Mouse (Mus musculus): ENCODE measurements at regions not wholly inside any gene's neighbourhood (a gene's known extent, or its start where the extent isn't known, plus 50 kb on each side); places are given as distances from the start of the nearest gene placed in this dataset.

DNA sequence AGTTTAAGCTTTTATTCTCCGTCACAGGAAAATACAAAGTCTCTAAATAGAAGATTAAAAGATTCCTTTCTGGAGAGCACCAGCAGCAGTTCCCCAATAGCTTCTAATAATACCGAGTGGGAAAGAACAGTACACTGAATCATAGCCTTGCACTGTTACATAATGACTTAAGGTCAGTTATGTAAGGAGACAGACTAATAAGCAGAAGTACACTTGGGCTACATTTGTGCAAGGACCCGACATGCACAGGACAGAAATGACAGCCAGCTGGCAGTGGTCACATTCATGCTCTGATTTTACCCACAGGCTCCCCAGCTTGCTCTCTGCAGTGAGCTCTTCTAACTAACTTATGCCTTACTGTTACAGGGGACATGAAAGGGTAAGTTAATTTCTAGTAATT, 212.4 kb upstream of the Htr2a start:
- Histone ChIP-seq H3K9ac (replicated peaks; ENCODE audit: low read length) (no peak overlapping the region), H3K4me3 (replicated peaks; ENCODE audit: low read depth, low read length) (no peak overlapping the region), H3K36me3 (ENCODE audit: control insufficient read depth, insufficient read depth, low read length) (no peaks in the 10 kb centered on the region), H3K4me1 (ENCODE audit: control insufficient read depth, insufficient read depth, low read length) (no peaks in the 10 kb centered on the region), H3K27ac (replicated peaks; ENCODE audit: low read depth, low read length) (no peak overlapping the region), H3K9me3 (ENCODE audit: control insufficient read depth, low read length) (no peaks in the 10 kb centered on the region), H3K4me2 (ENCODE audit: low read length) (no peak overlapping the region), H3K27me3 (ENCODE audit: control insufficient read depth, insufficient read depth, low read length) (no peaks in the 10 kb centered on the region)
- ATAC-seq (ENCODE audit: low FRiP score, low TSS enrichment): no peak
- no peak for DNase-seq
- 74% methylated on average over 3 of the region's 3 CpGs for WGBS

DNA sequence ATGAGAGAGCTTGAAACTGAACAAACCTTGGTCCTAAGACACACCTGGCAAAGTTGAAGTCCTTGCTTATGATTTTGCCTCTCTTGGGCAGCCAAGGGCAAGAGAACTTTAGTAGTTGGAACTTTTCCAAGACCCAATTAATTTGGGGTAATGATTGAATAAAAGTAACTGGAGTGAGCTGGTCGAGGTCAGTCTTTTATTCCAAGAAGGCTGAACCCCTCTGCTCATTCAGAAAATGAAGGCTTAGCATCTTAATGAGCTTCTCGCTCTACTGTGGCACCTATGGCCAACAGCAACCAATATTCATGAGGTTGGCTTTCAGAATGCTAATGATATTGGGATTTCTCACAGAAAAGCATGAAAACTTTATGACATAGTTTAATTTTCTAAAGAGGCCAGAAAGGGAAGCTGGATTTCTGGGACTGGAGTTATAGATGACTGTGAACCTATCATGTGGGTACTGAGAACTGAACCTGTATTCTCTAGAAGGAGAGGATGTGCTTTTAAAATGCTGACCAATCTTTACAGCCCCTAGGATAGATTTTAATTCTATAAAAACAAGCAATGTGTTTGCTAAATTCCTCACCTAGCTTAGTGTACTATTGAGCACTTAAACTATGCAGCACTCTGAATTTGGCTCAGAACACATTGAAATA, 176.5 kb upstream of the Htr2a start:
- Histone ChIP-seq H3K9ac (replicated peaks; ENCODE audit: low read length) (no peak overlapping the region), H3K27ac (replicated peaks; ENCODE audit: low read depth, low read length) (no peak overlapping the region), H3K4me1 (ENCODE audit: control insufficient read depth, insufficient read depth, low read length) (no peaks in the 10 kb centered on the region), H3K36me3 (ENCODE audit: control insufficient read depth, insufficient read depth, low read length) (no peaks in the 10 kb centered on the region), H3K4me3 (replicated peaks; ENCODE audit: low read depth, low read length) (no peak overlapping the region), H3K27me3 (ENCODE audit: control insufficient read depth, insufficient read depth, low read length) (no peaks in the 10 kb centered on the region), H3K4me2 (ENCODE audit: low read length) (no peak overlapping the region), H3K9me3 (ENCODE audit: control insufficient read depth, low read length) (no peaks in the 10 kb centered on the region)
- DNase-seq (peak; percentile 6), ATAC-seq (ENCODE audit: low FRiP score, low TSS enrichment) (no peak)
- 26% methylated on average over 2 of the region's 2 CpGs for WGBS

DNA sequence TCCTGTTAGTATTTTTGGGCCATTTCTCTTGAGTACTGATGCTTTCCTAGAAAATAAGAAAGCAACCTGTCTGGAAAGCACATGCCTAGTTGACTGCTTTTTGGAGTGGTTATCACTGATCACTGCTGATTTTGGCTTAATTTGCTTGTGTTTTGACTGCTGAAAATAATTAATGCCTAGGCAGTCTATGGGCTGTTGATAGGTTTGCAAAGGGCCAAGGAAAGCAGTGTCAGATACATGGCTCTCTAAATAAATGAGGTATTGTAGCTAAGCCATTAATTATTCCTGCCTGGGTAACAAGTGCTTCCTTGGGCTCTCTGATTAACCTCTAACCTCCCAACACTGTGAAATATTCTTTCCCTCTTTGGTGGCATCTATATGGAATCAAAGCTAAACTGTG, 145.1 kb upstream of the Htr2a start:
- ATAC-seq (ENCODE audit: low FRiP score, low TSS enrichment): no peak
- Histone ChIP-seq H3K36me3 (ENCODE audit: control insufficient read depth, insufficient read depth, low read length) (no peaks in the 10 kb centered on the region), H3K4me3 (replicated peaks; ENCODE audit: low read depth, low read length) (no peak overlapping the region), H3K9me3 (ENCODE audit: control insufficient read depth, low read length) (no peaks in the 10 kb centered on the region), H3K4me1 (ENCODE audit: control insufficient read depth, insufficient read depth, low read length) (no peaks in the 10 kb centered on the region), H3K9ac (replicated peaks; ENCODE audit: low read length) (no peak overlapping the region), H3K27ac (replicated peaks; ENCODE audit: low read depth, low read length) (no peak overlapping the region), H3K4me2 (ENCODE audit: low read length) (no peak overlapping the region), H3K27me3 (ENCODE audit: control insufficient read depth, insufficient read depth, low read length) (no peaks in the 10 kb centered on the region)
- DNase-seq: no peak

DNA sequence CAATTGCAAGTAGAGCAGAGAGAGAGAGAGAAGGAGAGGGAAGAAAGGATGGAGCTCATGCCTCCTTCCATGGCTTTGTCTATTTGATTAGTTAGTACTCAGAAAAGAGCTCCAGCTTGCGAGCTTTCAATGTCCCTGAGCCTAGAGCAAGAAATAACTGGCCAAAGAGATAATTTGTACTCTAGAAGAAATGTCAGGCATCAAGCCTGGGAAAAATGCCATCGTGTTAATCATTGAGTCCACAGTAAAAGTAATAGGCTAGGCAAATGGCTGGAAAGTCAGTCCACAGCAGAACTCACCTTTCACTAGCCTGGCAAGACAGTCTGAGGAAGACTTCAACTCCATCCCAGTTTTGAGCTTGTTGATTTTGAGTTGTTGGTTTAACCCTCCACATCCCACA, 129.1 kb upstream of the Htr2a start:
- 83% methylated on average over 2 of the region's 2 CpGs for WGBS
- Histone ChIP-seq H3K36me3 (ENCODE audit: control insufficient read depth, insufficient read depth, low read length) (no peaks in the 10 kb centered on the region), H3K4me1 (ENCODE audit: control insufficient read depth, insufficient read depth, low read length) (no peaks in the 10 kb centered on the region), H3K4me3 (replicated peaks; ENCODE audit: low read depth, low read length) (no peak overlapping the region), H3K9ac (replicated peaks; ENCODE audit: low read length) (no peak overlapping the region), H3K27me3 (ENCODE audit: control insufficient read depth, insufficient read depth, low read length) (no peaks in the 10 kb centered on the region), H3K27ac (replicated peaks; ENCODE audit: low read depth, low read length) (no peak overlapping the region), H3K4me2 (ENCODE audit: low read length) (no peak overlapping the region), H3K9me3 (ENCODE audit: control insufficient read depth, low read length) (no peaks in the 10 kb centered on the region)
- DNase-seq (no peak), ATAC-seq (ENCODE audit: low FRiP score, low TSS enrichment) (no peak)

DNA sequence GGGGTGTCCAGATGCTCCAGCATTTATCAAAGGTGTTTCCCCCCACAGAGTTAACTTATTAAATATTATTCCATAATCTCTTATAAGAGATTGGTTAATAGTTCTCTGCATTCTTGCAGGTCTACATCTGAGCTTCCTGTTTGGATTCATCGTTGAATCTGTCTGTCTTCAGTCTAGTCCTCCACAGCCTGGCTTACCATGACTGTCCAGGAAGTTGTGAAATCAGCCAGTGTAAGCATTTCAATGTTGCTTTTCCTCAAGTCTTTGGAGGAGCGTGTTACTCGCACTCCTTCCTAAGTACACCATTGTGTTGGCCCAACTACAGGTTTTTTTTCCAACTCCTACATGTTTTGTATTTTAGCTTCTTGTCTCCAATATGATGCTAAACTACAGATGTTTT, 124.2 kb upstream of the Htr2a start:
- Histone ChIP-seq H3K4me2 (ENCODE audit: low read length) (no peak overlapping the region), H3K9ac (replicated peaks; ENCODE audit: low read length) (no peak overlapping the region), H3K4me1 (ENCODE audit: control insufficient read depth, insufficient read depth, low read length) (no peaks in the 10 kb centered on the region), H3K27me3 (ENCODE audit: control insufficient read depth, insufficient read depth, low read length) (no peaks in the 10 kb centered on the region), H3K27ac (replicated peaks; ENCODE audit: low read depth, low read length) (no peak overlapping the region), H3K36me3 (ENCODE audit: control insufficient read depth, insufficient read depth, low read length) (no peaks in the 10 kb centered on the region), H3K9me3 (ENCODE audit: control insufficient read depth, low read length) (no peaks in the 10 kb centered on the region), H3K4me3 (replicated peaks; ENCODE audit: low read depth, low read length) (no peak overlapping the region)
- DNase-seq (no peak), ATAC-seq (ENCODE audit: low FRiP score, low TSS enrichment) (no peak)
- 94% methylated on average over 3 of the region's 3 CpGs for WGBS

DNA sequence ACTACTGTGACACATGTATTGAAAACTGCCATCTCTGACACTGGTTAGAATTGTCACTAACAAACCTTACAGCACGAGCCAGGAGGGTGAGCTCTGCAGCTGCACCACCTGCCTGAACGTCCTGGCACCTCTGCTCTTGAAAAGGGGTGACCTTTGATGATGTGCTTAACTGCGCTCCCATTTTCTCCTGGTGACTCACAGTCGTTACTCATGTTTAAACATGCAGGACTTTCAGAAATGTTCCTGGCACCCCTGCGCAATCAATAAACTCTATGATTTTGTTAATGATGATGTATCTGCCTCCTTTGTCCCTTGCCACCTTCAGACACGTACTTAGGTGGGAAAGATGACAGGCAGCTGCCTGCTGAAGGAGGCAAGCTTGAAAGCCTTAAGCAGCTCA, 121.1 kb upstream of the Htr2a start:
- Histone ChIP-seq H3K4me3 (replicated peaks; ENCODE audit: low read depth, low read length) (no peak overlapping the region), H3K4me1 (ENCODE audit: control insufficient read depth, insufficient read depth, low read length) (no peaks in the 10 kb centered on the region), H3K9ac (replicated peaks; ENCODE audit: low read length) (no peak overlapping the region), H3K27ac (replicated peaks; ENCODE audit: low read depth, low read length) (no peak overlapping the region), H3K27me3 (ENCODE audit: control insufficient read depth, insufficient read depth, low read length) (no peaks in the 10 kb centered on the region), H3K36me3 (ENCODE audit: control insufficient read depth, insufficient read depth, low read length) (no peaks in the 10 kb centered on the region), H3K9me3 (ENCODE audit: control insufficient read depth, low read length) (no peaks in the 10 kb centered on the region), H3K4me2 (ENCODE audit: low read length) (no peak overlapping the region)
- ATAC-seq (ENCODE audit: low FRiP score, low TSS enrichment) (no peak), DNase-seq (no peak)
- WGBS: 74% methylated on average over 6 of the region's 6 CpGs

DNA sequence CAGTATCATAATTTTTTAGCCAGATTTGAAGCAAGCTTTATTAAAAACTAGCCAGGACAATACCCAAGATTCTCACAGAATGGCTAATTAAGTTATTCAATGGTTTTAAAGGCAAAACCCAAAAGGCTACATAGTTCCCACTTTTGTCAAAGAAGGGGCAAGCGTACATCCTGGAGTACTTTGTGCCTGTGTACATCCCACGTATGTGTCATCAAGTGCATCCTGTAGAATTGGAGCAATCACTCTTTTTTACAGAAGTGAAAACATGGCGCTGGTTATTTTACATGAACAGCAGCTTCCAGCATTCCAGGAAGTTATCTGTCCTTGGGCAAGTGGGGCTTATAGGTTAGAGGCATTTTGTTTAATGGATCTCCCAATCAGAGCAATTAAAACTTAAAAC, 119.0 kb upstream of the Htr2a start:
- Histone ChIP-seq H3K27me3 (ENCODE audit: control insufficient read depth, insufficient read depth, low read length) (no peaks in the 10 kb centered on the region), H3K4me3 (replicated peaks; ENCODE audit: low read depth, low read length) (no peak overlapping the region), H3K36me3 (ENCODE audit: control insufficient read depth, insufficient read depth, low read length) (no peaks in the 10 kb centered on the region), H3K9me3 (ENCODE audit: control insufficient read depth, low read length) (no peaks in the 10 kb centered on the region), H3K27ac (replicated peaks; ENCODE audit: low read depth, low read length) (no peak overlapping the region), H3K9ac (replicated peaks; ENCODE audit: low read length) (no peak overlapping the region), H3K4me1 (ENCODE audit: control insufficient read depth, insufficient read depth, low read length) (no peaks in the 10 kb centered on the region), H3K4me2 (ENCODE audit: low read length) (no peak overlapping the region)
- WGBS: 87% methylated on average over 3 of the region's 3 CpGs
- DNase-seq (no peak), ATAC-seq (ENCODE audit: low FRiP score, low TSS enrichment) (no peak)

DNA sequence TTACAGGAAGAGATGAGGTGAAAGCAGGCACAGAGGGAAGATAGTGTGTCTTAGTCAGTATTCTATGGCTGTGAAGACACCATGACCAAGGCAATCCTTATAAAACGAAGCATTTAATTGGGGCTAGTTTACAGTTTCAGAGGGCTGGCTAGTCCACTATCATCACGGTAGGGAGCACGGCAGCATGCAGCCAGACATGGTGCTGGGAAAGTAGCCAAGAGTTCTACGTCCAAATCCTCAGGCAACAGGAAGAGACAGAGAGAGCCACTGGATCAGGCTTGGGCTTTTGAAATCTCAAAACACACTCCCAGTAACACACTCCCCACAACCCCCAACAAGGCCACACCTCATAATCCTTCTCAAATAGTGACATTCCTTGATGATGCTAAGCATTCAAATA, 113.4 kb upstream of the Htr2a start:
- ATAC-seq (ENCODE audit: low FRiP score, low TSS enrichment) (no peak), DNase-seq (no peak)
- Histone ChIP-seq H3K27me3 (ENCODE audit: control insufficient read depth, insufficient read depth, low read length) (no peaks in the 10 kb centered on the region), H3K9me3 (ENCODE audit: control insufficient read depth, low read length) (no peaks in the 10 kb centered on the region), H3K4me3 (replicated peaks; ENCODE audit: low read depth, low read length) (no peak overlapping the region), H3K27ac (replicated peaks; ENCODE audit: low read depth, low read length) (no peak overlapping the region), H3K4me2 (ENCODE audit: low read length) (no peak overlapping the region), H3K4me1 (ENCODE audit: control insufficient read depth, insufficient read depth, low read length) (no peaks in the 10 kb centered on the region), H3K36me3 (ENCODE audit: control insufficient read depth, insufficient read depth, low read length) (no peaks in the 10 kb centered on the region), H3K9ac (replicated peaks; ENCODE audit: low read length) (no peak overlapping the region)
- WGBS: 84% methylated on average over 4 of the region's 4 CpGs

DNA sequence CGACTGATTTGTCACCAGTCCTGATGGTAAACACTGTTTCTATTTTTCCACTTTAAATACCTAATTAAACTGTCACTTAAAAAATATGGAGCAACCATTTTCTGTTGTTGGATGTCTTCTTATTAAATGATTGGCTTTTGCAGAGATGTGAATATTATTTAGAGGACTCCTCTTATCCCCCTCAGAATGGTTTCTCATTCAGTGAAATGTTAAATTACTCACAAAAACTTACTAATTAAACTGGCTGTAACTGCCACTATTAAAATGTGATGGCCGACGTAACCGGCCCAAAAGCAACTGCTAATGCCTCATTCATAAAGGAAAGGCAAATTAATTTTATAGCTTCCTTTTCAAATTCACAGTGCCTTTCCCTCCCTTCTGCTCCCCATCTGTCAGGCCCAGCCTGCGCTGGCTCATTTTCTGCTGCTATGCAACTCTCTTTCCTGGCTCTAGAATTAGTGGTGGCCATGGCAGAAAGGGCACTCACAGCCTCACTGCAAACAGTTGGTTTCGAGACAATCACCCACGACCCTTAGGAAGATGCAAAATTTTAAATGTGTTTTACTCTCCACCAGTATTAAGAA, 111.2 kb upstream of the Htr2a start:
- H3K27ac ChIP-seq (replicated peaks; ENCODE audit: low read depth, low read length): no peak overlapping the region
- ATAC-seq (ENCODE audit: low FRiP score, low TSS enrichment): no peak

More for the DNA sequence above, 111.2 kb upstream of the Htr2a start:
- no peak for DNase-seq
- H3K36me3 ChIP-seq (ENCODE audit: control insufficient read depth, insufficient read depth, low read length): no peaks in the 10 kb centered on the region
- 89% methylated on average over 7 of the region's 7 CpGs for WGBS
- H3K4me1 ChIP-seq (ENCODE audit: control insufficient read depth, insufficient read depth, low read length): no peaks in the 10 kb centered on the region
- H3K9me3 ChIP-seq (ENCODE audit: control insufficient read depth, low read length): no peaks in the 10 kb centered on the region
- H3K4me3 ChIP-seq (replicated peaks; ENCODE audit: low read depth, low read length): no peak overlapping the region
- H3K9ac ChIP-seq (replicated peaks; ENCODE audit: low read length): no peak overlapping the region
- H3K27me3 ChIP-seq (ENCODE audit: control insufficient read depth, insufficient read depth, low read length): no peaks in the 10 kb centered on the region
- no peak overlapping the region for H3K4me2 ChIP-seq (ENCODE audit: low read length)

Data from midbrain, embryonic 14.5 days (tissue).